Mouse (Mus musculus) neural tube, embryonic 14.5 days (tissue): ENCODE data around the gene Mgrn1. TPM values are rescaled to one million over a fixed set of nuclear protein-coding genes. Genes with fewer than 3 reads are reported as not detected.

ENCODE experiments used
- ATAC-seq: fragments of 200-750 bp; cut with Nextera tagmentation; 2 replicates; pipeline ENCODE4 v1.8.0; 2017; ENCODE audit warnings: low read depth, mild to moderate bottlenecking, moderate TSS enrichment, moderate library complexity
- H3K27ac ChIP-seq: fragments of 300-500 bp; sonication (generic); 2 replicates; pipeline ENCODE4 v1.5.1; 2014; ENCODE audit warnings: low read depth, mild to moderate bottlenecking, control low read depth, low read length, moderate library complexity, mixed read lengths
- H3K27me3 ChIP-seq: fragments of 300-500 bp; sonication (generic); 2 replicates; pipeline ENCODE4 v1.6.1; 2014; ENCODE audit warnings: low read length; ENCODE audit not compliant: control insufficient read depth, insufficient read depth
- H3K36me3 ChIP-seq: fragments of 300-500 bp; sonication (generic); 2 replicates; pipeline ENCODE4 v1.6.1; 2014; ENCODE audit warnings: low read length, mixed read lengths; ENCODE audit not compliant: control insufficient read depth, insufficient read depth
- H3K4me1 ChIP-seq: fragments of 300-500 bp; sonication (generic); 2 replicates; pipeline ENCODE4 v1.6.1; 2014; ENCODE audit warnings: low read length; ENCODE audit not compliant: control insufficient read depth, insufficient read depth
- H3K4me2 ChIP-seq: fragments of 300-500 bp; sonication (generic); 2 replicates; pipeline ENCODE4 v1.6.1; 2014; ENCODE audit warnings: mild to moderate bottlenecking, low read depth, low read length, control low read depth
- H3K4me3 ChIP-seq: fragments of 300-500 bp; sonication (generic); 2 replicates; pipeline ENCODE4 v1.5.1; 2014; ENCODE audit warnings: low read depth, low read length, control low read depth, mixed read lengths
- H3K9ac ChIP-seq: fragments of 300-500 bp; sonication (generic); replicated peaks from 2 replicates; pipeline ENCODE4 v1.6.1; 2014; ENCODE audit warnings: low read depth, mild to moderate bottlenecking, control low read depth, low read length, mixed read lengths
- H3K9me3 ChIP-seq: fragments of 300-500 bp; sonication (generic); 2 replicates; pipeline ENCODE4 v1.6.1; 2016; ENCODE audit warnings: low read length; ENCODE audit not compliant: control insufficient read depth
- WGBS: fragments of 180-500 bp; shearing (Covaris S2); extraction: QIAGEN DNeasy Blood & Tissue Kit; methylation state at CpG from one replicate; pipeline ENCODE4 v1.1.7; 2014; 5-methylcytosine and 5-hydroxymethylcytosine counted together
- polyA plus RNA-seq: library from polyadenylated mRNA; unstranded; fragments of >200 nt; fragmentation: Nextera tagmentation; extraction: Ambion mirVana; gene quantifications from 2 replicates; pipeline ENCODE4 v1.2.1, GENCODE M21; 2014

Mgrn1 gene
- polyA plus RNA-seq, 1 experiment from 2014 or later = 128 TPM

DNA sequence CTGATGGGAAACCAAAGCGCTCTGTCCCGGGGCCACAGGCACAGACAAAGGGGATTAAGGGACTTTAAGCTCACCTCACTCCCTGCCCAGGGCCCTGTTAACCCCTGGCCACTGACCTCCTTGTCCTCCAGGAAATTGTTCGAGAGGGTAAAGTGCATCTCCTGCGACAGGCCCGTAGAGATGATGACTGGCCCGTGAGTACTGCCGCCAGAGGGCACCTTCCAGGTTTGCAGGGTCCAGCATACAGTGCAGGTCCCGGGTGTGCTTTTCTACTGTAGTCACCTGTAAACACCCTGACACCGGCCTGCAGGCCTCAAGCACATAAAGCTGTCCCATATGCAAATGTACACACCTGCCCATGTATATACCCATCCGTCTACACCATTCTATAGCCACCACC, 24.7 kb upstream of the Mgrn1 start:
- no peak for ATAC-seq
- Histone ChIP-seq H3K9ac (no peak overlapping the region), H3K4me2 (no peak overlapping the region), H3K36me3 (no peaks in the 10 kb centered on the region), H3K27ac (no peak overlapping the region), H3K9me3 (no peaks in the 10 kb centered on the region), H3K27me3 (no peaks in the 10 kb centered on the region), H3K4me1 (no peaks in the 10 kb centered on the region), H3K4me3 (no peak overlapping the region)
- WGBS = 49% methylated on average over 10 of the region's 10 CpGs

DNA sequence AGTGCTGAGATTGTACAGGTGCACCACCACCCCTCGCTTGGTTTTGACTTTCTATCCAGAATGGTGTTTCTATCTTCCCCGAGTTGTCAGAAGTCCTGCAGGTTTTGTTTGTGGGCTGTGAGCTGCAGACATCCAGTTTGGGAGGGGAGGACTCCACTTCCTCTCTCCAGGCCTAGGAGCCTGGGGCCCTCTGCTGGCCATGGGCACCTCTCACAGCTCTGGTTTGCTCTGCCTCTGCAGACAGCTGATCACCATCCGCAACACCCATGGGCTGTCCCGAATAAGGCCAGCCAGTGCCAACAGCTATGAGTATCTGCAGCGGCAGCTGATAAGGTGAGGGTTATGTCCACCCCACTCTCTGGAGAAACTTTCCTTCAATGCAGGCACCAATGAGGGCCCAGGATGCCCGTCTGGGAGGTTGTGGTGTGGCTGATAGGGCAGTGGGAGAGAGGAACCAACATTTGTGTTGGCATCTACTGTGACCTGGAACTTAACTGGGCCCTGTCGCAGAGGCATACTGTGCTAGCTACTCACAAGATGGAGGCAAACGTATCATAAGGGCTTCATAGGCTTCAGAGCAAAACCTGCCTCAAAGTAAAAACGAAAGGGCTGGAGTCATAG, 23.1 kb upstream of the Mgrn1 start:
- peak; percentile 75; the same call in 1 of the 2 replicates for ATAC-seq
- H3K4me2 ChIP-seq = no peak overlapping the region
- no peaks in the 10 kb centered on the region for H3K27me3 ChIP-seq
- H3K9me3 ChIP-seq = no peaks in the 10 kb centered on the region
- H3K36me3 ChIP-seq = no peaks in the 10 kb centered on the region
- no peak overlapping the region for H3K27ac ChIP-seq
- H3K4me3 ChIP-seq = no peak overlapping the region
- H3K9ac ChIP-seq = no peak overlapping the region
- WGBS = 56% methylated on average over 9 of the region's 9 CpGs
- H3K4me1 ChIP-seq = no peaks in the 10 kb centered on the region

DNA sequence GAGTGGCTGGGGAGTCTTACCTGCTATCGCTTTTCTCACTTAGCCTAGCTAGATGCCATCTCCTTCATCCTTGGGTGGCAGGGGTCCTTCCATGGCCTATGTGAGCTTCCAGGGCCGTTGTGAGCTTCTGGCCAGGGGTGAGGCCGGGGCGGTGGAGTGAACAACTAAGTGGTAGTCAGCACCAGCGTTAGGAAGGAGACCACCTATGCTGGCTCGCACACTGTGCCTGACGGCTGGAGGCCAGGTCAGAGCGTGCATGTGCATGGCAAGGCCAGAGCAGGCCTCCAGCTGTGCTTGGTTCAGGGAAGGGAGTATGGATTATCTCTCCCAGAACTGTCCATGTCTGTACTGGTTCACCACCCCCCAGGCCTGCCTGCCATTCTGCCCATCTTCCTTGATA, 22.3 kb upstream of the Mgrn1 start:
- Histone ChIP-seq H3K4me3 (no peak overlapping the region), H3K36me3 (no peaks in the 10 kb centered on the region), H3K9me3 (no peaks in the 10 kb centered on the region), H3K9ac (no peak overlapping the region), H3K27me3 (no peaks in the 10 kb centered on the region), H3K27ac (no peak overlapping the region), H3K4me1 (no peaks in the 10 kb centered on the region), H3K4me2 (no peak overlapping the region)
- ATAC-seq = no peak
- WGBS = 94% methylated on average over 8 of the region's 8 CpGs

DNA sequence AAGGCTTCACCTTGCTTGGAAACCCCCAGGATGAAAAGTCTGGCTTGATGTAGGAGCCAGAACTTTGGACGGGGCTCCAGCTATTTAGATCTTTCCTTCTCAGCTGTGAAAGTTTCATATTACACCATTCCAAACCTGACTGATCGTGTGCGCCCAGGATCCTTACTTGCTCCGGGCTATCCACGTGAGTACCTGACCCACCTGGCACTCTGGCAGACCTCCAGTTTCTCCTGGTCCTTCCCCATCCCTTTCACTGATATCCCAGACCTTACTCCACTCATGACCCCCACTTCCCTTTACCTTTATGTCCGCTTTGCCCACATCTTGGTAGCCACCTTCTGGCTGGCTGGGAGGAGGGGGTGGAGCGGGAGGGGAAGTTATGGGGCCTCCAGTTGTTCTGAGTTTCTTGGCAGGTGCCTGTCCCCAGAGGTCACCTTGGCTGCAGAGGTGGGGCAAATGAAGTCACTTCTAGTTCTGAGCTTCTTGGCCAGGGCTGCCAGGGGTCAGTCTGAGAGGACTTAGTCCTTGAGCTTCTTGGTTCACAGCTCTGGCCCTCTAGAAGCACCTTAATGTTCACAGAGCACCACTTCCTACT, 19.9 kb upstream of the Mgrn1 start:
- 70% methylated on average over 7 of the region's 7 CpGs for WGBS
- H3K27ac ChIP-seq = no peak overlapping the region
- H3K27me3 ChIP-seq = no peaks in the 10 kb centered on the region
- H3K4me3 ChIP-seq = no peak overlapping the region
- ATAC-seq = no peak
- no peaks in the 10 kb centered on the region for H3K36me3 ChIP-seq
- H3K9me3 ChIP-seq = no peaks in the 10 kb centered on the region
- no peaks in the 10 kb centered on the region for H3K4me1 ChIP-seq
- H3K4me2 ChIP-seq = no peak overlapping the region
- no peak overlapping the region for H3K9ac ChIP-seq

- ATAC-seq = no peak
- WGBS = 96% methylated on average over 5 of the region's 5 CpGs
- peaks cover 6% of the 10 kb centered on the region; the same call in 1 of the 2 replicates for H3K36me3 ChIP-seq
- no peak overlapping the region for H3K27ac ChIP-seq
- H3K27me3 ChIP-seq = no peaks in the 10 kb centered on the region
- H3K4me2 ChIP-seq = no peak overlapping the region
- no peaks in the 10 kb centered on the region for H3K9me3 ChIP-seq
- H3K9ac ChIP-seq = no peak overlapping the region
- H3K4me3 ChIP-seq = no peak overlapping the region
- no peaks in the 10 kb centered on the region for H3K4me1 ChIP-seq
Measured at GRCm38 (mm10) chr16:4870490-4870889, 15.6 kb upstream of the Mgrn1 start.

- no peak overlapping the region for H3K4me2 ChIP-seq
- ATAC-seq = no peak
Measured at GRCm38 (mm10) chr16:4871926-4872325, 14.1 kb upstream of the Mgrn1 start.

DNA sequence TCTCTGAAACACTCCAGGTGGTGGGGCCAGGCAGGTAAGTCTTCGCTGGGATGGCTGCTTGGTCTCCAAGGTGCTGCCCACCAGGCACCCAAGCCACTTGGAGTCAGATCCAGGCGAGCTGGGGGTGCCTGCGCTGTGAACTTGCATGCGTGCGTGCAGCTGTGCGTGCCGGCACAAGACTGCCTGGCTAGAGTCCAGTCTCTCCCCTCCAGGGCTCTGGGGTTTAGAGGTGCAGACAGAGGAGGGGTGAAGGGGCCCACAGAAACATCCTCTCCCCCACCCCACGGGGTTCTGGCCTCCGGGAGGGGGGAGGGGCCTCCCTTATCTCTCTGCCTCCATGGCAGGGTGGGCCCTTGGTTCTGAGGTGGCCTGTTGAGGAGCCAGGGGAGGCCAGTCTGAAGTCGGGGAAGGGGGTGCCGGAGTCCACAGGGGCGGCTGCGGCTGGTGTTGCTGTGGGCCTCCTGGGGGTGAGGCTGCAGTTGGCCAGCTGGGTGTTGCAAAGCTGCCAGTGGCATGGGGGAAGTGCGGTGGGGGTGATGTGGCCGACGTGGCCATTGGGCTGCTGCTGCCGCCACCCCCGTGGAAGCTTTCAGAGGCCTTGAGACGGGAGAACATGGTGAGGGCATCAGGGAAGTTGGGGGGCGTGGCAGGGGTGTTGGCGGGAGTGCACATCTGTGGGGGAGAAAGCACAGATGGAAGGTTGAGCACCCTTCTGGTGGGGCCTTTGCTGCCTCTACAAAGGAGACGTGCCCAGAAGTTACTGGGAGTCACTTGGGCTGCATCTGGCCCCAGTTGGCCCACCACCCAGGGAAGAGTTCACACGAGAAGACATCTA, 10.6 kb upstream of the Mgrn1 start:
- 82% methylated on average over 23 of the region's 23 CpGs for WGBS
- Histone ChIP-seq H3K9ac (no peak overlapping the region), H3K27ac (no peak overlapping the region; the same call in 1 of the 2 replicates), H3K36me3 (peaks cover 13% of the 10 kb centered on the region; the same call in 1 of the 2 replicates), H3K4me2 (no peak overlapping the region), H3K4me1 (peaks cover 22% of the 10 kb centered on the region), H3K9me3 (no peaks in the 10 kb centered on the region), H3K27me3 (no peaks in the 10 kb centered on the region), H3K4me3 (no peak overlapping the region)
- ATAC-seq = no peak

More at GRCm38 (mm10) chr16:4871926-4872325, 14.1 kb upstream of the Mgrn1 start:
- Histone ChIP-seq H3K4me1 (peaks cover 9% of the 10 kb centered on the region; the same call in 1 of the 2 replicates), H3K36me3 (peaks cover 13% of the 10 kb centered on the region; the same call in 1 of the 2 replicates), H3K9ac (no peak overlapping the region), H3K9me3 (no peaks in the 10 kb centered on the region), H3K4me3 (no peak overlapping the region), H3K27ac (no peak overlapping the region), H3K27me3 (no peaks in the 10 kb centered on the region)
- 86% methylated on average over 2 of the region's 2 CpGs for WGBS

DNA sequence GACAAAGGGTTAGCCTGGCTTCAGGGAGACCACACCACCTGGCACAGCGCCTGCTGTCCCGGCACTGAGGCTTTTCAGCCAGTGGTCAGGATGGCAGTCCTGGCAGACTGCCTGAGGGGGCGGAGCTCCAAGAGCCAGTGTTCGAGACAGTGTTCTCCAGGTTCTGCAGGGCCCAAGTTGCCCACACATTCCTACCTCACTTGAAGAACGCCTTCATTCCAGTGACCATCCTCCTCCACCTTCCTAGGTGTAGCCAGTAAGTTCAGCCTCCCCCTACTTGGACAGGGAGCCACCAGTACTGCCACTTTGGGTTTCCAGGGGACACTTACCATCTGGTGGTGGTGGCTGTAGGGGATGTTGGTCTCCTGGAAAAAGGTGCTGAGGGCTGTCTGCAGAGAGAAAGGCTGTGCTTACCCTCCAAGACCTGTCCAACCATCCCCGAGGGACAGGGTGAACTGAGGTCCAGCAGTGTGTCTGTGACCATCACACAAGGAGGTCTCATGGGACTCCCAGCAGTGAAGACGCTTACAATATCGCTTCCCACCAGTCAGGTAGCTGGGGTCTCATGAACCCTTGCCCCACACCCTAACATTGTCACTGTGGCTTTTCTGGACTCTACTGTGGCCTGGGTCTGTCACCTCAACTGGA, 9.9 kb upstream of the Mgrn1 start:
- no peaks in the 10 kb centered on the region for H3K9me3 ChIP-seq
- no peaks in the 10 kb centered on the region for H3K27me3 ChIP-seq
- no peak overlapping the region for H3K4me3 ChIP-seq
- WGBS = 71% methylated on average over 8 of the region's 8 CpGs
- H3K36me3 ChIP-seq = peaks cover 13% of the 10 kb centered on the region; the same call in 1 of the 2 replicates
- no peak overlapping the region for H3K4me2 ChIP-seq
- H3K9ac ChIP-seq = no peak overlapping the region
- H3K4me1 ChIP-seq = peaks cover 22% of the 10 kb centered on the region
- no peak for ATAC-seq
- no peak overlapping the region; the same call in 1 of the 2 replicates for H3K27ac ChIP-seq
